8 mouse cellular contexts compared by ENCODE assay signal in genomic region chr4:46858899-46859298, GRCm38 (mm10).
A peak's percentile ranks its signal among the peaks of the same experiment; 100 is the strongest.
DNase-seq lines count a peak whose midpoint lies in the region; ATAC-seq and TF ChIP-seq lines count a peak whose summit lies in the region.

No protein-coding gene starts in this region.

- TF ChIP-seq EP300 in heart, adult 2 months (IDR thresholded peaks at IDR 0.05; ENCODE audit: insufficient read depth, low read depth, low read length), result no peak
- no peak for TF ChIP-seq EP300 in stomach, postnatal 0 days (optimal IDR thresholded peaks at IDR 0.05)

- intact Hi-C loops in left cerebral cortex, postnatal 10 days (cut with DNase I), result no loop called here
- intact Hi-C loops in heart, adult 2 months (cut with DNase I), result no loop called here

- no peaks in the 10 kb centered on the region for H3K9me3 ChIP-seq in stomach, postnatal 0 days (ENCODE audit: control insufficient read depth, low read length)

- peak; percentile 65 for TF ChIP-seq CTCF in heart, adult 2 months (IDR thresholded peaks at IDR 0.05)
- TF ChIP-seq CTCF in kidney, adult 2 months (conservative IDR thresholded peaks at IDR 0.05; ENCODE audit: insufficient read depth, insufficient read length, low read depth, low read length), result peak; percentile 44
- peak; percentile 51 for TF ChIP-seq CTCF in stomach, postnatal 0 days (IDR thresholded peaks at IDR 0.05; ENCODE audit: low read depth)

- no peak overlapping the region for H3K4me3 ChIP-seq in heart, adult 2 months
- no peak overlapping the region for H3K4me3 ChIP-seq in kidney, adult 2 months (ENCODE audit: insufficient read depth, low read depth, low read length)
- no peak overlapping the region for H3K4me3 ChIP-seq in stomach, postnatal 0 days (ENCODE audit: low read depth, low read length)

- H3K79me2 ChIP-seq in heart, adult 2 months (replicated peaks; ENCODE audit: control insufficient read depth, insufficient read depth, low read length), result no peaks in the 10 kb centered on the region

- no peak overlapping the region for H3K9ac ChIP-seq in heart, adult 2 months (ENCODE audit: low read depth, low read length)
- H3K9ac ChIP-seq in stomach, postnatal 0 days (ENCODE audit: low read length), result no peak overlapping the region

- no peaks in the 10 kb centered on the region for H3K36me3 ChIP-seq in heart, adult 2 months (ENCODE audit: control insufficient read depth, insufficient read depth, low read length)
- no peaks in the 10 kb centered on the region for H3K36me3 ChIP-seq in kidney, adult 2 months (ENCODE audit: control insufficient read depth, insufficient read depth, low read length)
- no peaks in the 10 kb centered on the region for H3K36me3 ChIP-seq in stomach, postnatal 0 days (ENCODE audit: control insufficient read depth, insufficient read depth, low read length)

- no peaks in the 10 kb centered on the region for H3K4me1 ChIP-seq in heart, adult 2 months (ENCODE audit: control insufficient read depth, insufficient read depth, low read length)
- peaks cover 6% of the 10 kb centered on the region; the same call in 1 of the 2 replicates for H3K4me1 ChIP-seq in kidney, adult 2 months (ENCODE audit: control insufficient read depth, insufficient read depth, low read length)
- H3K4me1 ChIP-seq in stomach, postnatal 0 days (replicated peaks; ENCODE audit: control insufficient read depth, insufficient read depth), result no peaks in the 10 kb centered on the region

- DNase-seq in left cerebral cortex, postnatal 10 days (ENCODE audit: extremely low spot score in 1 of 2, low spot score in 2 of 2), result peak; percentile 48 to 90
- no peak for DNase-seq in left cerebral cortex, adult 9 months (ENCODE audit: low spot score in 2 of 2)
- DNase-seq in cerebellum, postnatal 25 days, result peak; percentile 89 to 91
- peak; percentile 52 to 56 for DNase-seq in heart, adult 2 months
- DNase-seq in kidney, adult 2 months, result peak; percentile 60
- DNase-seq in lung, postnatal 14 days, result peak; percentile 61
- DNase-seq in stomach, postnatal 0 days (ENCODE audit: low spot score), result peak; percentile 29
- DNase-seq in layer of hippocampus, adult 18-20 months (ENCODE audit: low spot score in 2 of 2), result no peak

- no peak for TF ChIP-seq POLR2A in heart, adult 2 months (IDR thresholded peaks at IDR 0.05; ENCODE audit: insufficient read depth, low read depth, low read length)
- TF ChIP-seq POLR2A in kidney, adult 2 months (IDR thresholded peaks at IDR 0.05; ENCODE audit: low read depth, low read length), result no peak

- WGBS in heart, adult 2 months, result 10% methylated on average over 13 of the region's 13 CpGs
- 15% methylated on average over 13 of the region's 13 CpGs for WGBS in kidney, adult 2 months
- WGBS in stomach, postnatal 0 days, result 22% methylated on average over 13 of the region's 13 CpGs

- no peak overlapping the region for H3K4me2 ChIP-seq in stomach, postnatal 0 days (replicated peaks; ENCODE audit: low read depth)

- no peaks in the 10 kb centered on the region for H3K27me3 ChIP-seq in heart, adult 2 months (ENCODE audit: control insufficient read depth, insufficient read depth, low read length)
- no peaks in the 10 kb centered on the region for H3K27me3 ChIP-seq in kidney, adult 2 months (replicated peaks; ENCODE audit: control insufficient read depth, insufficient read depth, low read length)
- no peaks in the 10 kb centered on the region for H3K27me3 ChIP-seq in stomach, postnatal 0 days (ENCODE audit: control insufficient read depth, insufficient read depth, low read length)

- no peak; the same call in 1 of the 2 replicates for ATAC-seq in stomach, postnatal 0 days (ENCODE audit: low FRiP score, low TSS enrichment)

- H3K27ac ChIP-seq in heart, adult 2 months, result no peak overlapping the region
- no peak overlapping the region for H3K27ac ChIP-seq in kidney, adult 2 months (ENCODE audit: insufficient read depth, low read depth, low read length)
- H3K27ac ChIP-seq in stomach, postnatal 0 days (replicated peaks), result no peak overlapping the region

Comparison
In these comparisons a context has a peak if more than half of its experiments do, and no peak if none do; other contexts are left out.
1. DNase-seq: peak in left cerebral cortex, postnatal 10 days (2 of 2), cerebellum, postnatal 25 days (2 of 2), heart, adult 2 months (2 of 2), kidney, adult 2 months (single experiment), lung, postnatal 14 days (single experiment) and stomach, postnatal 0 days (single experiment); none in left cerebral cortex, adult 9 months (0 of 2) and layer of hippocampus, adult 18-20 months (0 of 2).
2. Peak in every context shown above with its lines, with median percentiles within 50 percentile points of each other: CTCF ChIP-seq.